Mouse (Mus musculus) embryonic facial prominence, embryonic 11.5 days (tissue): ENCODE data around the gene Actn2. TPM values are rescaled to one million over a fixed set of nuclear protein-coding genes. Genes with fewer than 3 reads are reported as not detected.

ENCODE experiments used
- ATAC-seq: fragments of 200-750 bp; cut with Nextera tagmentation; replicated peaks from 2 replicates; pipeline ENCODE4 v1.8.0; 2017; ENCODE audit warnings: low read depth; ENCODE audit not compliant: insufficient number of reproducible peaks, low FRiP score, low TSS enrichment
- DNase-seq: peaks from one replicate; pipeline ENCODE4 v3.0.0-alpha.2; 2015; ENCODE audit warnings: low spot score
- H3K27ac ChIP-seq: fragments of 300-500 bp; sonication (generic); replicated peaks from 2 replicates; pipeline ENCODE4 v1.5.1; 2014; ENCODE audit warnings: mild to moderate bottlenecking, low read depth, low read length, control low read depth
- H3K27me3 ChIP-seq: fragments of 300-500 bp; sonication (generic); 2 replicates; pipeline ENCODE4 v1.6.1; 2014; ENCODE audit warnings: mild to moderate bottlenecking, low read length, moderate library complexity, mixed read lengths; ENCODE audit not compliant: control insufficient read depth, insufficient read depth
- H3K36me3 ChIP-seq: fragments of 300-500 bp; sonication (generic); replicated peaks from 2 replicates; pipeline ENCODE4 v1.6.1; 2014; ENCODE audit warnings: low read depth, mild to moderate bottlenecking, low read length, moderate library complexity, mixed read lengths; ENCODE audit not compliant: control insufficient read depth, insufficient read depth
- H3K4me1 ChIP-seq: fragments of 300-500 bp; sonication (generic); 2 replicates; pipeline ENCODE4 v1.6.1; 2014; ENCODE audit warnings: low read length, mixed read lengths; ENCODE audit not compliant: control insufficient read depth, insufficient read depth
- H3K4me2 ChIP-seq: fragments of 300-500 bp; sonication (generic); 2 replicates; pipeline ENCODE4 v1.6.1; 2014; ENCODE audit warnings: low read depth, mild to moderate bottlenecking, control low read depth, low read length, moderate library complexity
- H3K4me3 ChIP-seq: fragments of 300-500 bp; sonication (generic); 2 replicates; pipeline ENCODE4 v1.5.1; 2014; ENCODE audit warnings: low read depth, low read length, control low read depth
- H3K9ac ChIP-seq: fragments of 300-500 bp; sonication (generic); replicated peaks from 2 replicates; pipeline ENCODE4 v1.6.1; 2014; ENCODE audit warnings: mild to moderate bottlenecking, control low read depth, low read length
- H3K9me3 ChIP-seq: fragments of 300-500 bp; sonication (generic); replicated peaks from 2 replicates; pipeline ENCODE4 v1.6.1; 2016; ENCODE audit warnings: mild to moderate bottlenecking, low read length, inconsistent platforms, mixed read lengths; ENCODE audit not compliant: control insufficient read depth
- WGBS: fragments of 180-500 bp; shearing (Covaris S2); extraction: QIAGEN DNeasy Blood & Tissue Kit; methylation state at CpG from one replicate; pipeline ENCODE4 v1.1.7; 2014; 5-methylcytosine and 5-hydroxymethylcytosine counted together
- polyA plus RNA-seq: library from polyadenylated mRNA; unstranded; fragments of >200 nt; fragmentation: Nextera tagmentation; extraction: Ambion mirVana; gene quantifications from 2 replicates; pipeline ENCODE4 v1.2.1, GENCODE M21; 2014

Gene Actn2
- polyA plus RNA-seq, 1 experiment from 2014 or later: 10.5 TPM

DNA sequence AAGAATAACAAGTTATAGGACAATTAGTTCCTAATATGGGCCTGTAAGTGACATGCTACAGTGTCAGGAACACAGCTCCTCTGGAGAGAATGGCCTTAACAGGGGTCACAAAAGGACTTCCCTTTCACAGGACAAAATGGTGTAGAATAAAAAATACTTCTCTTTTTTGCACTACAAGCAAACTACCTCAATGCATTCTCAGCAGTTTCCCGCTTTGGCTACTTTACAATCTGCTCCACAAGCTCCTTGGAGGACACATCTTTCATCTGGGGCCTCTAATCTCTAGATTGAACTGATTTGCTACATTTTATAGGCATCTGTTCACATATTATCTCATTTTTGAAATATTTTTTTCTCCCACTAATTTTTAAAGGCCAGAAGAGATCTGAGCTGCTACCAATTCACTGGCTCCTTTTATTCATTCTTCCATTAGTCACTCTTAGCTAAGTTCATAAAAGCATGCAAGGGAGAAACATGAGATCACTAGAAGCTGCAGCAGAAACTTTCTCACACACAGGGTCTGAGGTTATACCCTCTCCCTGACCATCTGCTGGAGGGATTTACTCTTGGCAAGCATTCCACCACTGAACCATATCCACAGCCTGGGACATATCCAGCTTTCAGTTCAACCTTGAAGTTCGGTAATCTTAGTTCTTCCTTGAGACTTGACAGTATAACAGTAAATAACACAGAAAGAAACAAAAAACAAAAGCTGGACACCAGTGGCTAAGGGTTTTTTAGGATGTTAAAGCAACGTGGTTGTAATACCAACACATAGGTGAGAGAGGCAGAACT lies 84.5 kb downstream of the Actn2 start:
- no peak for DNase-seq
- H3K9ac ChIP-seq: no peak overlapping the region
- H3K4me2 ChIP-seq: peak overlapping the region; percentile 38
- H3K9me3 ChIP-seq: no peaks in the 10 kb centered on the region
- WGBS: 82% methylated on average over 3 of the region's 3 CpGs
- ATAC-seq: no peak
- no peak overlapping the region for H3K27ac ChIP-seq
- H3K36me3 ChIP-seq: no peaks in the 10 kb centered on the region
- H3K4me3 ChIP-seq: peak overlapping the region; percentile 69
- H3K27me3 ChIP-seq: no peaks in the 10 kb centered on the region
- no peaks in the 10 kb centered on the region for H3K4me1 ChIP-seq

DNA sequence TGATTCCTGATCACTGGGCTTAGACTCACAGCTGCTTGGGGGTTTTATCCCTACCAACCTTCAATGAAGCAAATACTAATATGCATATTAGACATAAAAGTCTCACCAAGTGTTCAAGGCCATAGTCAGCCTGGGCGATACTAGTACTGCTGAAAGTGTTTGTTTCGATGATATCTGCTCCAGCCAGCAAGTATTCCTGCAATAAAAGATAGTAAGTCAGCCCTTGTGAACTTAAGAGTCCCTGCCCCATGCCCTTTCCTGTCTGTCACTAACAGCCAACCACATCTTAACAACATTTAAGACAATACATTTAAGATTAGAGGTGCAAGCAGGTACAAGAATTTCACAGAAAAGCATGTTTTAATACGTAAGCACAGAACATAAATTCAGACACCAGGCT lies 90.1 kb downstream of the Actn2 start:
- Histone ChIP-seq H3K9me3 (no peaks in the 10 kb centered on the region), H3K4me2 (no peak overlapping the region), H3K4me3 (no peak overlapping the region), H3K9ac (no peak overlapping the region), H3K36me3 (no peaks in the 10 kb centered on the region; the same call in 1 of the 2 replicates), H3K27me3 (no peaks in the 10 kb centered on the region), H3K27ac (no peak overlapping the region), H3K4me1 (no peaks in the 10 kb centered on the region)
- ATAC-seq: no peak
- no peak for DNase-seq
- 93% methylated on average over 3 of the region's 3 CpGs for WGBS

DNA sequence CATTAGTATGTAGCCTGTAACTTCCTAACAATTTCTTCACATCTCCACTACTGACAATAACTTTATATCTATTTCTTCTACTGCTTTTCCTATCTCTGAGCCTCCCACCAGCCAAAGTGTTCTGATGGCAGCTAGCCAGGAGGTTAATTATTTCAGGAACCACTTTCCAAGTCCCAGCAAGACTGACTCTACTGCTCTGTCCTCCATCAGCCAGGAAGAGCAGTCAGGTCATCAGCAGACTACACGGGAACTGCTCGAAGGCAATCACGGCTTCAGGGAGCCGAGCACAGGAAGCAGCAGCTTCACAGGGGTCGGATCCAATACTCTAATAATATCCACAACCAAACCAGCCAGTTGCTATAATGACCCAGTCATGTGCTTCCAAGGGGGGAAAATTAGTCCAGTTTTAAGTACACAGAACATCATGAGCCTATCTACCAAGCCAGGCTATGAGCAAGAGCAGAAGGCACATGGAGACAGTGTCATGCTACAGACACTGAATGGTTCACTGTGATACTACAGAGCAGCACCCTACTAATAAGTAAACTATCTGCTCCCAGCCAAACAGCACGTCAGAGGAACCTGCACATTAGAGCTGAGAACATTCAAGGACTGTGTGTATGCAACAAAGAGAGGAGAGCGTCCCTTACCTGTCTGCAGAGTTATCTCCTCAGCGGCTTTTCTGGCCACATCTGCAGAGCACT lies 91.2 kb downstream of the Actn2 start:
- H3K9me3 ChIP-seq: no peaks in the 10 kb centered on the region
- no peak overlapping the region for H3K9ac ChIP-seq
- no peaks in the 10 kb centered on the region for H3K27me3 ChIP-seq
- 90% methylated on average over 8 of the region's 8 CpGs for WGBS
- H3K36me3 ChIP-seq: no peaks in the 10 kb centered on the region; the same call in 1 of the 2 replicates
- H3K4me2 ChIP-seq: no peak overlapping the region
- H3K4me1 ChIP-seq: no peaks in the 10 kb centered on the region
- H3K27ac ChIP-seq: no peak overlapping the region
- ATAC-seq: no peak
- no peak overlapping the region for H3K4me3 ChIP-seq
- DNase-seq: no peak

DNA sequence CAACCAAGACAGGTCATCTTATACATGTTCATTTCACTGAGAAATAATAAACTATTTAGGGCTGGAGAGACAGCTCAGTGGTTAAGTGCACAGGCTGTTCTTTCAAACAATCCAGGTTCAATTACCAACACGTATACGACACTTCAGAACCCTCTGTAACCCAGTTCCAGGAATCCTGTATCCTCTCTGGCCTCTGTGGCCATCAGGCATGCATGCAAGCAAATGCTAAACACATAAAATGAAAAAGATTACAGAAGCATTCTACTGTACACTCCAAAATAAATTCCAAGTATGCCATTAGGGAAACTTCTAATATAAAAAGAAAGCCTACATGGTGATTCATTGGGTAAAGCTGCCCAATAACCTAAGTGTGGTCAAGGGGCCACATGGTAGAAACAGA lies 94.6 kb downstream of the Actn2 start:
- DNase-seq (no peak), ATAC-seq (no peak)
- H3K36me3 ChIP-seq: peaks cover 2% of the 10 kb centered on the region; the same call in 1 of the 2 replicates
- no peak overlapping the region for H3K9ac ChIP-seq
- 91% methylated on average over 2 of the region's 2 CpGs for WGBS
- no peaks in the 10 kb centered on the region for H3K27me3 ChIP-seq
- no peaks in the 10 kb centered on the region for H3K9me3 ChIP-seq
- H3K4me1 ChIP-seq: no peaks in the 10 kb centered on the region
- H3K4me2 ChIP-seq: no peak overlapping the region
- H3K27ac ChIP-seq: no peak overlapping the region
- H3K4me3 ChIP-seq: no peak overlapping the region

- peaks cover 2% of the 10 kb centered on the region; the same call in 1 of the 2 replicates for H3K36me3 ChIP-seq
- DNase-seq (no peak), ATAC-seq (no peak)
- WGBS: 92% methylated on average over 4 of the region's 4 CpGs
- H3K9ac ChIP-seq: no peak overlapping the region
- no peaks in the 10 kb centered on the region for H3K4me1 ChIP-seq
- no peaks in the 10 kb centered on the region for H3K27me3 ChIP-seq
- no peak overlapping the region for H3K4me2 ChIP-seq
- no peak overlapping the region for H3K4me3 ChIP-seq
- no peak overlapping the region for H3K27ac ChIP-seq
- H3K9me3 ChIP-seq: no peaks in the 10 kb centered on the region
These were observed 96.6 kb downstream of the Actn2 start for GRCm38 (mm10) chr13:12243991-12244390.

GRCm38 (mm10) chr13:12232141-12232540 lies 108.4 kb downstream of the Actn2 start:
- Histone ChIP-seq H3K27me3 (no peaks in the 10 kb centered on the region), H3K9ac (no peak overlapping the region), H3K4me2 (no peak overlapping the region), H3K36me3 (peaks cover 2% of the 10 kb centered on the region), H3K27ac (no peak overlapping the region), H3K4me3 (no peak overlapping the region), H3K4me1 (no peaks in the 10 kb centered on the region), H3K9me3 (no peaks in the 10 kb centered on the region)
- DNase-seq: no peak
- WGBS: 89% methylated on average over 4 of the region's 4 CpGs
- no peak for ATAC-seq

- no peaks in the 10 kb centered on the region for H3K9me3 ChIP-seq
- no peaks in the 10 kb centered on the region for H3K4me1 ChIP-seq
These were observed 112.3 kb downstream of the Actn2 start for GRCm38 (mm10) chr13:12228248-12228647.

DNA sequence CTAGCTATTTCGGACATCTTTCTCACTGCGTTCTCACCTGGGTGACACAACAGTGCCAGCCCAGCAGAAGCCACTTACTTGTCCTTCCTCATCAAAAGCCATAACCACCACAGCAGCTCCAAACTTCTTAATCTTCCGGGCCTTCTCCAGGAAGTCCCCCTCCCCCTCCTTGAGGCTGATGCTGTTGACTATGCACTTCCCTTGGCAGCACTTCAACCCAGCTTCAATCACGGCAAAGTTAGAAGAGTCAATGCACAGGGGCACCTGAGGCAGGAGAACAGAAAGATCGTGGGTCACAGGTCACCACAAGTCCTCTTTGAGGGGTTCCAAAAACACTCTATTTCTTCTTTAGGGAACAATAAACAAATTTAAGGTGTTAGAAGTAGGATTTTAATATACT lies 113.0 kb downstream of the Actn2 start:
- Histone ChIP-seq H3K27ac (no peak overlapping the region), H3K36me3 (no peaks in the 10 kb centered on the region; the same call in 1 of the 2 replicates), H3K27me3 (no peaks in the 10 kb centered on the region), H3K4me3 (no peak overlapping the region), H3K4me1 (no peaks in the 10 kb centered on the region), H3K4me2 (no peak overlapping the region), H3K9me3 (no peaks in the 10 kb centered on the region), H3K9ac (no peak overlapping the region)
- ATAC-seq: no peak
- 70% methylated on average over 5 of the region's 5 CpGs for WGBS
- DNase-seq: no peak

More at GRCm38 (mm10) chr13:12228248-12228647, 112.3 kb downstream of the Actn2 start:
- no peak overlapping the region for H3K4me2 ChIP-seq
- no peaks in the 10 kb centered on the region for H3K27me3 ChIP-seq
- no peak overlapping the region for H3K27ac ChIP-seq
- ATAC-seq: 0 out of 2 replicates have a peak, but pooled peaks have one; percentile 62
- H3K36me3 ChIP-seq: peaks cover 1% of the 10 kb centered on the region
- no peak for DNase-seq
- no peak overlapping the region for H3K4me3 ChIP-seq
- H3K9ac ChIP-seq: no peak overlapping the region
- WGBS: 86% methylated on average over 4 of the region's 4 CpGs
